Mouse (Mus musculus) C2C12 (cell line): Measurements from ENCODE around the gene Tctex1d2. TPM values are rescaled to one million over a fixed set of nuclear protein-coding genes. Genes with fewer than 3 reads are reported as not detected.
A peak's percentile ranks its signal among the peaks of the same experiment; 100 is the strongest.

Experiments used
- H3K27me3 ChIP-seq: one replicate; pipeline ENCODE4 v1.6.1; 2011; ENCODE audit not compliant: control insufficient read depth, insufficient read depth, insufficient read length
- H3K36me3 ChIP-seq: one replicate; pipeline ENCODE4 v1.6.1; 2011; ENCODE audit not compliant: control insufficient read depth, insufficient read depth
- H3K4me3 ChIP-seq: one replicate; pipeline ENCODE4 v1.5.1; 2011; ENCODE audit warnings: mild to moderate bottlenecking, control low read depth; ENCODE audit not compliant: poor library complexity, insufficient read depth, severe bottlenecking
- H3K79me2 ChIP-seq: one replicate; pipeline ENCODE4 v1.6.1; 2011; ENCODE audit not compliant: control insufficient read depth, insufficient read depth
- H3K79me3 ChIP-seq: one replicate; pipeline ENCODE4 v1.6.1; 2011; ENCODE audit warnings: low read depth, control low read depth
- H3ac ChIP-seq: one replicate; pipeline ENCODE3; 2011; ENCODE audit warnings: low read depth; ENCODE audit not compliant: control insufficient read depth, insufficient read length
- CEBPB ChIP-seq: IDR thresholded peaks from one replicate; pipeline ENCODE4 v1.6.1; 2011; ENCODE audit warnings: low read depth, mild to moderate bottlenecking, control low read depth, moderate library complexity
- CTCF ChIP-seq: IDR thresholded peaks from one replicate; pipeline ENCODE4 v1.5.1; 2011; ENCODE audit not compliant: control insufficient read depth, insufficient read depth, insufficient read length
- FOSL1 ChIP-seq: IDR thresholded peaks from one replicate; pipeline ENCODE4 v1.8.0; 2011; ENCODE audit warnings: mild to moderate bottlenecking, low read length; ENCODE audit not compliant: poor library complexity, insufficient read depth, severe bottlenecking
- MAX ChIP-seq: IDR thresholded peaks from one replicate; pipeline ENCODE4 v1.6.1; 2011; ENCODE audit warnings: mild to moderate bottlenecking, control low read depth
- MYOD1 ChIP-seq: IDR thresholded peaks from one replicate; pipeline ENCODE4 v1.6.1; 2011; ENCODE audit warnings: low read depth; ENCODE audit not compliant: control insufficient read depth, insufficient read length
- MYOG ChIP-seq: IDR thresholded peaks from one replicate; pipeline ENCODE4 v1.6.1; 2011; ENCODE audit not compliant: control insufficient read depth, insufficient read length; ENCODE audit errors: extremely low read depth
- USF1 ChIP-seq: IDR thresholded peaks from one replicate; pipeline ENCODE4 v1.6.1; 2011; ENCODE audit warnings: low read depth, mild to moderate bottlenecking, control low read depth, moderate library complexity
- polyA plus RNA-seq: library from polyadenylated mRNA; unstranded; fragments of >200 nt; fragmentation: generic; extraction: Trizol; gene quantifications from one replicate; pipeline ENCODE4 v1.2.1, GENCODE M21; 2012; ENCODE audit warnings: missing spikeins

Gene Tctex1d2
- polyA plus RNA-seq, 1 experiment = 16.6 TPM

GRCm38 (mm10) chr16:32456086-32456485 is 36.6 kb downstream of the Tctex1d2 start:
- Histone ChIP-seq H3ac (no peak overlapping the region), H3K79me2 (no peaks in the 10 kb centered on the region), H3K27me3 (no peaks in the 10 kb centered on the region), H3K36me3 (peaks cover 8% of the 10 kb centered on the region), H3K4me3 (no peak overlapping the region), H3K79me3 (no peaks in the 10 kb centered on the region)
- TF ChIP-seq FOSL1 (no peak), CTCF (no peak), MYOG (no peak), CEBPB (no peak), USF1 (no peak), MAX (no peak), MYOD1 (no peak)

- H3K27me3 ChIP-seq = no peaks in the 10 kb centered on the region
Measured at GRCm38 (mm10) chr16:32456761-32457160, 37.3 kb downstream of the Tctex1d2 start.

GRCm38 (mm10) chr16:32457589-32458386 is 38.3 kb downstream of the Tctex1d2 start:
- H3K4me3 ChIP-seq = no peak overlapping the region
- no peaks in the 10 kb centered on the region for H3K27me3 ChIP-seq
- H3K79me3 ChIP-seq = no peaks in the 10 kb centered on the region
- TF ChIP-seq FOSL1 = no peak
- TF ChIP-seq CTCF = peak; percentile 8
- H3K36me3 ChIP-seq = peaks cover 7% of the 10 kb centered on the region
- no peak overlapping the region for H3ac ChIP-seq
- no peaks in the 10 kb centered on the region for H3K79me2 ChIP-seq

More at GRCm38 (mm10) chr16:32456761-32457160, 37.3 kb downstream of the Tctex1d2 start:
- TF ChIP-seq CEBPB = no peak
- TF ChIP-seq CTCF = no peak
- TF ChIP-seq USF1 = no peak
- no peak for TF ChIP-seq FOSL1
- TF ChIP-seq MYOD1 = no peak
- TF ChIP-seq MAX = no peak
- no peak for TF ChIP-seq MYOG
- Histone ChIP-seq H3K79me2 (no peaks in the 10 kb centered on the region), H3K4me3 (no peak overlapping the region), H3K36me3 (peaks cover 8% of the 10 kb centered on the region), H3K79me3 (no peaks in the 10 kb centered on the region), H3ac (no peak overlapping the region)

GRCm38 (mm10) chr16:32460518-32460917 is 41.0 kb downstream of the Tctex1d2 start:
- no peaks in the 10 kb centered on the region for H3K27me3 ChIP-seq
- TF ChIP-seq FOSL1 = no peak
- TF ChIP-seq CEBPB = no peak
- no peak for TF ChIP-seq MYOD1
- no peak for TF ChIP-seq MAX
- TF ChIP-seq CTCF = no peak
- no peak for TF ChIP-seq USF1
- no peak for TF ChIP-seq MYOG
- H3K4me3 ChIP-seq = no peak overlapping the region
- H3K36me3 ChIP-seq = no peaks in the 10 kb centered on the region
- H3ac ChIP-seq = no peak overlapping the region
- H3K79me2 ChIP-seq = no peaks in the 10 kb centered on the region
- no peaks in the 10 kb centered on the region for H3K79me3 ChIP-seq

- Histone ChIP-seq H3K36me3 (no peaks in the 10 kb centered on the region), H3K79me3 (no peaks in the 10 kb centered on the region)
- TF ChIP-seq CTCF (no peak), MYOD1 (no peak), CEBPB (no peak), USF1 (no peak), FOSL1 (no peak), MAX (no peak), MYOG (no peak)
Measured at GRCm38 (mm10) chr16:32461713-32462112, 42.2 kb downstream of the Tctex1d2 start.

GRCm38 (mm10) chr16:32462950-32463349 is 43.4 kb downstream of the Tctex1d2 start:
- TF ChIP-seq USF1 (no peak), CEBPB (no peak), MYOD1 (no peak), MAX (no peak), MYOG (no peak), FOSL1 (no peak), CTCF (no peak)
- H3K79me3 ChIP-seq = no peaks in the 10 kb centered on the region
- peaks cover 12% of the 10 kb centered on the region for H3K36me3 ChIP-seq
- no peaks in the 10 kb centered on the region for H3K79me2 ChIP-seq
- no peak overlapping the region for H3K4me3 ChIP-seq
- no peak overlapping the region for H3ac ChIP-seq
- no peaks in the 10 kb centered on the region for H3K27me3 ChIP-seq

More at GRCm38 (mm10) chr16:32461713-32462112, 42.2 kb downstream of the Tctex1d2 start:
- Histone ChIP-seq H3K4me3 (no peak overlapping the region), H3K27me3 (no peaks in the 10 kb centered on the region), H3K79me2 (no peaks in the 10 kb centered on the region), H3ac (no peak overlapping the region)

GRCm38 (mm10) chr16:32463426-32463825 is 43.9 kb downstream of the Tctex1d2 start:
- no peaks in the 10 kb centered on the region for H3K27me3 ChIP-seq
- TF ChIP-seq MYOD1 (no peak), MYOG (no peak), MAX (no peak), CEBPB (no peak), CTCF (no peak), USF1 (no peak), FOSL1 (no peak)
- no peak overlapping the region for H3K4me3 ChIP-seq
- peaks cover 15% of the 10 kb centered on the region for H3K36me3 ChIP-seq
- H3K79me2 ChIP-seq = no peaks in the 10 kb centered on the region
- H3K79me3 ChIP-seq = no peaks in the 10 kb centered on the region
- no peak overlapping the region for H3ac ChIP-seq
